Mouse (Mus musculus) intestine, embryonic 15.5 days (tissue): ENCODE measurements at regions not wholly inside any gene's neighbourhood (a gene's known extent, or its start where the extent isn't known, plus 50 kb on each side); places are given as distances from the start of the nearest gene placed in this dataset.

Source experiments
- ATAC-seq: fragments of 200-750 bp; cut with Nextera tagmentation; 2 replicates; pipeline ENCODE4 v1.8.0; 2017; ENCODE audit warnings: moderate TSS enrichment, moderate library complexity
- H3K27ac ChIP-seq: fragments of 300-500 bp; sonication (generic); 2 replicates; pipeline ENCODE4 v1.5.1; 2015; ENCODE audit warnings: mild to moderate bottlenecking, inconsistent platforms
- H3K27me3 ChIP-seq: fragments of 300-500 bp; sonication (generic); replicated peaks from 2 replicates; pipeline ENCODE4 v1.6.1; 2015; ENCODE audit warnings: inconsistent platforms
- H3K36me3 ChIP-seq: fragments of 300-500 bp; sonication (generic); 2 replicates; pipeline ENCODE4 v1.6.1; 2015; ENCODE audit warnings: inconsistent platforms
- H3K4me1 ChIP-seq: fragments of 300-500 bp; sonication (generic); replicated peaks from 2 replicates; pipeline ENCODE4 v1.6.1; 2015; ENCODE audit warnings: inconsistent platforms
- H3K4me2 ChIP-seq: fragments of 300-500 bp; sonication (generic); replicated peaks from 2 replicates; pipeline ENCODE4 v1.6.1; 2015; ENCODE audit warnings: mild to moderate bottlenecking, inconsistent platforms
- H3K4me3 ChIP-seq: fragments of 300-500 bp; sonication (generic); replicated peaks from 2 replicates; pipeline ENCODE4 v1.5.1; 2015; ENCODE audit warnings: inconsistent platforms
- H3K9ac ChIP-seq: fragments of 300-500 bp; sonication (generic); 2 replicates; pipeline ENCODE4 v1.6.1; 2015; ENCODE audit warnings: inconsistent platforms
- H3K9me3 ChIP-seq: fragments of 300-500 bp; sonication (generic); 2 replicates; pipeline ENCODE4 v1.6.1; 2016; ENCODE audit warnings: inconsistent platforms
- WGBS: fragments of 180-500 bp; shearing (Covaris S2); methylation state at CpG from one replicate; pipeline ENCODE4 v1.1.7; 2015; 5-methylcytosine and 5-hydroxymethylcytosine counted together

DNA sequence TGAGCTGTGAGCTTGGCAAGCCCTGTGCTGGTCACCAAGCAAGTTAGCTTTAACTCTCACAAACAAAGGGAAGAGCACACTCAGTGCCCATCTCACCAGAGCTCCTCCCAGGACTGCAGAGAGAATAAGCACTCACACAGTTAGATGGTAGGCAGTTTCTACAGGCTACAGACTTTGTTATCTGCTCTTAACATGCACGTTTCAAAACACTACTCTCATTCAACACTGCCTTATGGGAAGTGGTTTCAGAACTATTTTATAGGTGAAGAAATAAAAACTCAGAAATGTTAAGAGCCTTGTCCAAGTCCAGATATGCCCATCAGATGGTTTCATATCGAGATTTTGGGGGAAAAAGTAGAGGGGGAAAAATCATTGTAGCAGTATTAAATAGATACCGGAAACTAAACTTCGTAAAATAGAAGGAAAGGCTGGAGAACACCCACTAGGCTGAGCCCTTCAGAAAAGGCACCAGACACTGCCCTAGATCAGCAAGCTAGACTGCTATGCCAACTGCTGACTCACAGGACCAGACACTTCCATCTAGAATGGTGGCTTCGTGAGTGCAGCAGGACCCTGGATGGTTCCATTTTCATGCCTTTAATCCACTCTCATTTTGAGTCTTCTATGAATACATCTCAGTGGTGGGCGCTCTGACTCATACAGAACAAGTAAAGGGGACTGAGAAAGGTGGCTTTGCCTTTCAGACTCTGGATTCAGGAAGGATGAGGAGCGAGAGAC is 51.3 kb upstream of the Serbp1 start:
- H3K9me3 ChIP-seq: no peaks in the 10 kb centered on the region
- no peak overlapping the region for H3K4me3 ChIP-seq
- H3K4me2 ChIP-seq: no peak overlapping the region
- no peaks in the 10 kb centered on the region for H3K36me3 ChIP-seq
- 0 out of 2 replicates have a peak, but pooled peaks cover 3% of the 10 kb centered on the region for H3K4me1 ChIP-seq
- no peaks in the 10 kb centered on the region for H3K27me3 ChIP-seq
- no peak; the same call in 1 of the 2 replicates for ATAC-seq
- H3K27ac ChIP-seq: no peak overlapping the region
- H3K9ac ChIP-seq: no peak overlapping the region
- 84% methylated on average over 7 of the region's 7 CpGs for WGBS

DNA sequence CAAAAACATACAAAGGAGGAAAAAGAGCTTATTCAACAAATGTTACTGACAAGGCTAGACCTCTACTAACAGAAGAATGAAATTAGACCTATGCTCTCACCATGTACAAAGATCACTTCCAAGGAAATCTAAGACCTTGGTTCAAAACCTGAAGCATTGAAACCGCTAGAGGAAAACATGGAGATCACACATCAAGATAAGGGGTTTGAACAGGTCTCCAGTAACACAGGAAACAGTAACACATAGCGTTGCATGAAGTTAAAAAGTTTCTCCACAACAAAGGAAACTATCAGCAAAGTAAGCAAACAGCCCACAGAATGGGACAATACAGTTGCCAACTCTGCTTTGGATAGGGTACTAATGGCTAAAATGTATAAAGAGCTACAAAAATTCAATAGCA is 53.3 kb upstream of the Serbp1 start:
- no peaks in the 10 kb centered on the region for H3K27me3 ChIP-seq
- H3K4me3 ChIP-seq: no peak overlapping the region
- no peak overlapping the region for H3K4me2 ChIP-seq
- no peaks in the 10 kb centered on the region for H3K36me3 ChIP-seq
- H3K9me3 ChIP-seq: no peaks in the 10 kb centered on the region
- ATAC-seq: no peak
- H3K9ac ChIP-seq: no peak overlapping the region
- WGBS: 86% methylated on average over 2 of the region's 2 CpGs
- no peak overlapping the region for H3K27ac ChIP-seq
- 0 out of 2 replicates have a peak, but pooled peaks cover 3% of the 10 kb centered on the region for H3K4me1 ChIP-seq

DNA sequence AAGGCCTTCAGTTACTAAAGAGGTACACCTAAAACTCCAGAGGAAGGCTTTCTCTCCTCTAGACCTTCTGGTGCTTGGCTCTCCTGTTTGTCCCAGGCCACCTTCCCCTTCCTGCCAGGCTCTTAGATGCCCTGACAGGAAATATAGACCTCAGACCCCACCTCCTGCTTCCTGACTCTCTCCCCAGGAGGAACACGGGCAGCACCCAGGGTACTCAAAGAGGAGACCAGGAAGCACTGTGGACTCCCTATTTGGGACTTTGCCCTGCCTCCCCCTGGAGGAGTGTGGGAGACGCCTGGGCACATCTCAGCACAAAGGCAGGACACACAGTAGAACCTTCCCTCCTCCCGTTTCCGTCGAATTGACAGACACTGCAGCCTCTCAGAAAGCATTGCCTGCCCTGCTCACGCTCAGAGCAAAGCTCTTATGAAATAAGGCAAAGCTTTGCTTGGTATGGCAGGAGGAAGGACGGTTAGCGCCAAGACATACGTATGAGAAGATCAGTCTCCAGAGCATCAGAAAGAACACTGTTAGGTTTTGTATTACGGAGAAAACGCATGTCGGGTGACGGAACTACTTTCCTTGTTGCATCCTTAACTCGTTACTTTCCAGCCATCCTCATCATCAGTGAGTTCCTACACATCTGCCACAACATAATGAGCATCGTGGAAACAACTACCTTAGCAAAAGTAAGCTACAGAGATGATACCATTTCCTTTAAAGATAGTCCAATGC is 54.3 kb upstream of the Serbp1 start:
- Histone ChIP-seq H3K4me3 (no peak overlapping the region), H3K9me3 (no peaks in the 10 kb centered on the region), H3K9ac (no peak overlapping the region), H3K27ac (no peak overlapping the region), H3K4me2 (no peak overlapping the region), H3K4me1 (0 out of 2 replicates have a peak, but pooled peaks cover 3% of the 10 kb centered on the region), H3K27me3 (no peaks in the 10 kb centered on the region), H3K36me3 (no peaks in the 10 kb centered on the region)
- WGBS: 80% methylated on average over 15 of the region's 15 CpGs
- no peak for ATAC-seq

- peak; percentile 56; the same call in 1 of the 2 replicates for ATAC-seq
- 71% methylated on average over 2 of the region's 2 CpGs for WGBS
- no peaks in the 10 kb centered on the region for H3K36me3 ChIP-seq
These were observed 55.5 kb upstream of the Serbp1 start for GRCm38 (mm10) chr6:67182453-67182852.

GRCm38 (mm10) chr6:67181459-67181858 is 56.5 kb upstream of the Serbp1 start:
- Histone ChIP-seq H3K27ac (no peak overlapping the region), H3K4me2 (no peak overlapping the region), H3K4me3 (no peak overlapping the region), H3K9ac (no peak overlapping the region), H3K27me3 (no peaks in the 10 kb centered on the region), H3K36me3 (no peaks in the 10 kb centered on the region), H3K9me3 (no peaks in the 10 kb centered on the region), H3K4me1 (0 out of 2 replicates have a peak, but pooled peaks cover 3% of the 10 kb centered on the region)
- no peak for ATAC-seq
- WGBS: 82% methylated on average over 4 of the region's 4 CpGs

More at GRCm38 (mm10) chr6:67182453-67182852, 55.5 kb upstream of the Serbp1 start:
- no peaks in the 10 kb centered on the region for H3K27me3 ChIP-seq
- H3K4me2 ChIP-seq: no peak overlapping the region
- H3K9me3 ChIP-seq: no peaks in the 10 kb centered on the region
- H3K4me3 ChIP-seq: no peak overlapping the region
- no peak overlapping the region for H3K9ac ChIP-seq
- H3K4me1 ChIP-seq: 0 out of 2 replicates have a peak, but pooled peaks cover 3% of the 10 kb centered on the region
- H3K27ac ChIP-seq: no peak overlapping the region

DNA sequence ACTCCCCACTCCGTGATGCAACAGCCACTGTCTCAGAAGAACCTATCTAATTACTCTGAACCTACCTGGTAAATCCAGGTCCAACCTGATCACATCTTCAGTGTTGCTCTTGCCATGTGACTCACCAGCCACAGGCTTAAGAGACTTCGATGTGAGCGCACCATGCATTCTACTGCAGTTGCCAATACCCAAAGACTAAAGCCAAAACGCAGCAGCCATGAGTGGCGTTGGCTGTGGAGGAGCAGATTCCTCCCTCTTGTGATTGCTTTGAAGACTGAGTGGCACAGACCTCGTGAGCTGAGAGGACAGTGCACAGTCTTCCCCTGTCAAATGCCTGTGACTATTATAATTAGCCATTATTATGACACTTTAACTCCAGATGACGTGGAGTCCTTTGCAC is 58.6 kb upstream of the Serbp1 start:
- ATAC-seq: no peak
- no peak overlapping the region for H3K9ac ChIP-seq

DNA sequence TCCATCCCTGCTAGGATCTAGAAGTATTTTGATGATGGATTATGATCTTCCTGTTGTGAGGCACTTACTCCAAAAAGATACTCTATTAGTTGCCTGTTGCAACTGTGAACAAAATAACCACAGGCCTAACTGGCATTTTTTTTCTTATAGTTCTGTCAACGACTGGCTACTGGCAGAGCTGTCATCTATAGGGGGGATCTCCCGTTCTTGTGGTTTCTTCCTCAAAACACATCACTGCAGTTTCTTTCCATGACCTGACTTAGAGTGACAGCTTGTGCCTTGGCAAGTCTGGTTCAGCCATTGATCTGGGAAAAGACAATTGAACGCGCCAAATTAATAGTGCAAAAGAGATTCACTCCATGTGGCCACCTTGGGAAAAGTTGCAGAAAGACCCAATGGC is 59.4 kb upstream of the Serbp1 start:
- 88% methylated on average over 4 of the region's 4 CpGs for WGBS
- Histone ChIP-seq H3K4me2 (no peak overlapping the region), H3K4me3 (no peak overlapping the region), H3K4me1 (0 out of 2 replicates have a peak, but pooled peaks cover 3% of the 10 kb centered on the region), H3K36me3 (no peaks in the 10 kb centered on the region), H3K9me3 (no peaks in the 10 kb centered on the region), H3K27ac (no peak overlapping the region), H3K9ac (no peak overlapping the region), H3K27me3 (no peaks in the 10 kb centered on the region)
- no peak for ATAC-seq

More for the DNA sequence above, 58.6 kb upstream of the Serbp1 start:
- Histone ChIP-seq H3K4me3 (no peak overlapping the region), H3K36me3 (no peaks in the 10 kb centered on the region), H3K27ac (no peak overlapping the region), H3K4me1 (0 out of 2 replicates have a peak, but pooled peaks cover 3% of the 10 kb centered on the region), H3K4me2 (no peak overlapping the region), H3K9me3 (no peaks in the 10 kb centered on the region), H3K27me3 (no peaks in the 10 kb centered on the region)
- 74% methylated on average over 7 of the region's 7 CpGs for WGBS

DNA sequence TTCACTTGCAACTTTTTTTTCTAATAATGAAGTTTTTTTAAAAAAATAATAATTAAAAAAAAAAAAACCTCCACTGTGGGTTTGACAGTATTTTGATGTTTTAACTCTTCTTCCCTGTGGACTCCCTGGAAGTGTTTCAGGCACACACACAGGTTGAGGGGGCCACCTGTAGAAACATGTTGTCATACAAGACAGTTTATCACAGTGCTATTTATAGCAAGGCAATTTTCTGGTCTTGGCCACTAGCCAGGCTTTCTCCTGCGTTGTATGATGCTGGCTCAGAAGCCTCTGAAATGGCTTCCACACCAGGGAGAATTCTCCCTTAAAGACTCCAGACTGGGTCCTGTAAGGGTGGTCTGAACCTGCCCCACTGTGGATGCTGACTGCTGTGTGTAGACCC is 59.9 kb upstream of the Serbp1 start:
- H3K9me3 ChIP-seq: no peaks in the 10 kb centered on the region
- H3K9ac ChIP-seq: no peak overlapping the region
- no peaks in the 10 kb centered on the region for H3K4me1 ChIP-seq
- no peaks in the 10 kb centered on the region for H3K36me3 ChIP-seq
- H3K27me3 ChIP-seq: no peaks in the 10 kb centered on the region
- H3K4me2 ChIP-seq: no peak overlapping the region
- no peak overlapping the region for H3K4me3 ChIP-seq
- 0 out of 2 replicates have a peak, but pooled peaks have one; percentile 23 for ATAC-seq
- no peak overlapping the region for H3K27ac ChIP-seq
- WGBS: 18% methylated on average over 1 of the region's 1 CpGs

- H3K4me2 ChIP-seq: peak overlapping the region; percentile 49
- H3K36me3 ChIP-seq: no peaks in the 10 kb centered on the region
- H3K27ac ChIP-seq: no peak overlapping the region
- 85% methylated on average over 5 of the region's 5 CpGs for WGBS
- H3K4me1 ChIP-seq: 0 out of 2 replicates have a peak, but pooled peaks cover 3% of the 10 kb centered on the region
- no peaks in the 10 kb centered on the region for H3K9me3 ChIP-seq
- ATAC-seq: peak; percentile 52
- no peak overlapping the region for H3K9ac ChIP-seq
- H3K4me3 ChIP-seq: no peak overlapping the region; the same call in 1 of the 2 replicates
- no peaks in the 10 kb centered on the region for H3K27me3 ChIP-seq
These were observed 67.4 kb upstream of the Serbp1 start for GRCm38 (mm10) chr6:67170674-67170946.

GRCm38 (mm10) chr6:67169873-67170673 is 67.9 kb upstream of the Serbp1 start:
- H3K4me3 ChIP-seq: no peak overlapping the region; the same call in 1 of the 2 replicates
- 38% methylated on average over 13 of the region's 13 CpGs for WGBS
- peak overlapping the region; percentile 49 for H3K4me2 ChIP-seq
- no peaks in the 10 kb centered on the region for H3K27me3 ChIP-seq
- H3K4me1 ChIP-seq: 0 out of 2 replicates have a peak, but pooled peaks cover 3% of the 10 kb centered on the region
- peak; percentile 92 for ATAC-seq
- no peaks in the 10 kb centered on the region for H3K36me3 ChIP-seq
- no peaks in the 10 kb centered on the region for H3K9me3 ChIP-seq
- no peak overlapping the region for H3K27ac ChIP-seq
- no peak overlapping the region for H3K9ac ChIP-seq

DNA sequence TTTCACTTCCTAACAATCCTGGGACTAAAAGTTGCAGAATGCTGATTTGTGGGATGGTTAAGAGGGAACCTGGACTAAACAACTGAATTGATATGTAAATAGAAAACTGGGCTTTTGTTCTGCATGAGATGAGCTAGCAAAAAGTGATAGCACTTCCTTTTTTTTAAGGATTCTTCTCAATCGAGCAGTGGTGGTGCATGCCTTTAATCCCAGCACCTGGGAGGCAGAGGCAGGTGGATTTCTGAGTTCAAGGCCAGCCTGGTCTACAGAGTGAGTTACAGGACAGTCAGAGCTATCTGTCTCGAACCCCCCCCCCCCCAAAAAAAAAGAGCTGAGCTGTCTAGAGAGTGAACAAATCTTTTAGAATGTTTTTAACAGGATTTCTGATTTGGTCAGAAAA is 69.2 kb upstream of the Serbp1 start:
- Histone ChIP-seq H3K4me2 (peak overlapping the region; percentile 62), H3K27me3 (no peaks in the 10 kb centered on the region), H3K36me3 (no peaks in the 10 kb centered on the region), H3K9ac (peak overlapping the region; percentile 32; the same call in 1 of the 2 replicates), H3K4me1 (0 out of 2 replicates have a peak, but pooled peaks cover 3% of the 10 kb centered on the region), H3K9me3 (no peaks in the 10 kb centered on the region), H3K4me3 (peak overlapping the region; percentile 39), H3K27ac (0 out of 2 replicates have a peak overlapping the region, but pooled peaks have one; percentile 11)
- WGBS: 39% methylated on average over 2 of the region's 2 CpGs
- ATAC-seq: no peak
